Mouse (Mus musculus) lung, embryonic 14.5 days (tissue): ENCODE measurements around the gene Ccdc126. TPM values are rescaled to one million over a fixed set of nuclear protein-coding genes. Genes with fewer than 3 reads are reported as not detected.

ENCODE experiments used
- ATAC-seq: fragments of 200-750 bp; cut with Nextera tagmentation; 2 replicates; pipeline ENCODE4 v1.8.0; 2017; ENCODE audit warnings: mild to moderate bottlenecking, moderate TSS enrichment, moderate library complexity; ENCODE audit not compliant: insufficient read depth
- DNase-seq: peaks from one replicate; pipeline ENCODE4 v3.0.0-alpha.2; 2015
- H3K27ac ChIP-seq: fragments of 300-500 bp; sonication (generic); 2 replicates; pipeline ENCODE4 v1.5.1; 2014; ENCODE audit warnings: low read depth, mild to moderate bottlenecking, moderate library complexity
- H3K27me3 ChIP-seq: fragments of 300-500 bp; sonication (generic); 2 replicates; pipeline ENCODE4 v1.6.1; 2014; ENCODE audit warnings: low read length, control low read depth; ENCODE audit not compliant: insufficient read depth
- H3K36me3 ChIP-seq: fragments of 300-500 bp; sonication (generic); 2 replicates; pipeline ENCODE4 v1.6.1; 2014; ENCODE audit warnings: control low read depth; ENCODE audit not compliant: insufficient read depth
- H3K4me1 ChIP-seq: fragments of 300-500 bp; sonication (generic); 2 replicates; pipeline ENCODE4 v1.6.1; 2014; ENCODE audit warnings: antibody characterized with exemption, control low read depth; ENCODE audit not compliant: insufficient read depth
- H3K4me2 ChIP-seq: fragments of 300-500 bp; sonication (generic); 2 replicates; pipeline ENCODE4 v1.6.1; 2014; ENCODE audit warnings: mild to moderate bottlenecking
- H3K4me3 ChIP-seq: fragments of 300-500 bp; sonication (generic); 2 replicates; pipeline ENCODE4 v1.5.1; 2014; ENCODE audit warnings: low read depth, low read length
- H3K9ac ChIP-seq: fragments of 300-500 bp; sonication (generic); 2 replicates; pipeline ENCODE4 v1.6.1; 2014
- H3K9me3 ChIP-seq: fragments of 300-500 bp; sonication (generic); 2 replicates; pipeline ENCODE4 v1.6.1; 2016; ENCODE audit warnings: low read depth, low read length, control low read depth
- CTCF ChIP-seq: IDR thresholded peaks from 2 replicates; pipeline ENCODE4 v1.5.1; 2016; ENCODE audit warnings: antibody characterized with exemption, low read depth
- WGBS: fragments of 180-500 bp; shearing (Covaris S2); extraction: QIAGEN DNeasy Blood & Tissue Kit; methylation state at CpG from one replicate; pipeline ENCODE4 v1.1.7; 2014; 5-methylcytosine and 5-hydroxymethylcytosine counted together
- polyA plus RNA-seq: library from polyadenylated mRNA; unstranded; fragments of >200 nt; fragmentation: Nextera tagmentation; extraction: Ambion mirVana; gene quantifications from 2 replicates; pipeline ENCODE4 v1.2.1, GENCODE M21; 2014

The Ccdc126 gene
- polyA plus RNA-seq, 1 experiment from 2014 or later, result 12.5 TPM

DNA sequence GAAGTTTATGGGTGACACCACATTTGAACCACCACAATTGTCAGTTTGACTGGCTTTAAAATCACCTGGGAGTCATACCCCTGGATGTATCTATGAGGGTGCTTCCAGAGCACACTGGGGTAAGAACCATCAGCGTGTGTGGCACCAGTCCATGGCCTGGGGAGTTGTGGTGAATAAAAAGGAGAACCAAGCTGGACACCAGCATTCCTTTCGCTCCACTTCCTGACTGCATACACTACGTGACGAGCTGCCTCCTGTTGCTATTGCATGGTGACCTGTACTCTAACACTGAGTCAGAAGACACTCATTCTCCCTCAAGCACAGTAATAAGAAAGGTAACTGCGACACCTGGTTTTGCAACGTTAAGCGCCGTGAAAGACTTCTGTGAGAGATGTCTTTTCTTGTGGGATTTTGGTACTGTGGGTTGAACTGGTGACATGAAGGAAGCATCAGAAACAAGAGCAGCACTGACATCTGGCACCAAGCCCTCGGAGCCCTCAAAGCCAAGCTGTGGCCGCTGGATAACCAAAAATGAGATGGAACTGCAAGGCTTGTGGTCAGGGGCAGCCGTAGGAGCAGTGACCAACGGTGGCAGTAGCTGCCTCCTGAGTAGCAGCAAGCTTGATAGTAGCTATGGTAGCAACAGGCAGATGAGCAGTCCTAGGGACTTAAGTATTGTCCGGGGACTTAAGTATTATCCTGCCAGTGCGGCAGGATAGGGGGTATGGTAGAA, 24.8 kb downstream of the Ccdc126 start:
- TF ChIP-seq CTCF, result no peak
- Histone ChIP-seq H3K4me2 (no peak overlapping the region), H3K9ac (no peak overlapping the region), H3K27ac (no peak overlapping the region), H3K9me3 (no peaks in the 10 kb centered on the region), H3K4me1 (no peaks in the 10 kb centered on the region), H3K27me3 (no peaks in the 10 kb centered on the region), H3K4me3 (no peak overlapping the region), H3K36me3 (no peaks in the 10 kb centered on the region)
- WGBS, result 77% methylated on average over 14 of the region's 14 CpGs
- ATAC-seq (no peak), DNase-seq (no peak)

DNA sequence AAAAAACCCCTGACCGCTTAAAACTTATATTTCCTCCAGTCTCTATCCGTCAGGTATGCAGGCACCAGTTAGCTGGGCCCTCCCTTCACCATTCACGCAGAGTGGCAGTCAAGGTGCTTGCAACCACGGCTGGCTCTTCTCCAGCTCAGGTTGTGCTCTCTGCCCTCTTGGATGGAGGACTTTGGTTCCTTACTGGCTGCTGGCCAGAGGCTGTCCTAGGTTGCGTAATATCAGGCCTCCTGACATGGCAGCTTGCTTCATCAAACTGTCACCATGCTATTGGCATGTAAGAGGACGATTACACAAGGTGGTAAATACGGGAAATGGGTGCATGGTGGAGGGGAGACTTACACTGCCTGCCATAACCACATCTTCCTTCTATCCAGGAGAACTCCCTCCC, 30.8 kb downstream of the Ccdc126 start:
- Histone ChIP-seq H3K4me3 (no peak overlapping the region), H3K36me3 (no peaks in the 10 kb centered on the region), H3K4me2 (no peak overlapping the region), H3K4me1 (no peaks in the 10 kb centered on the region), H3K9ac (no peak overlapping the region), H3K27ac (no peak overlapping the region), H3K9me3 (no peaks in the 10 kb centered on the region), H3K27me3 (no peaks in the 10 kb centered on the region)
- no peak for ATAC-seq
- TF ChIP-seq CTCF, result no peak
- WGBS, result 80% methylated on average over 7 of the region's 7 CpGs
- no peak for DNase-seq

DNA sequence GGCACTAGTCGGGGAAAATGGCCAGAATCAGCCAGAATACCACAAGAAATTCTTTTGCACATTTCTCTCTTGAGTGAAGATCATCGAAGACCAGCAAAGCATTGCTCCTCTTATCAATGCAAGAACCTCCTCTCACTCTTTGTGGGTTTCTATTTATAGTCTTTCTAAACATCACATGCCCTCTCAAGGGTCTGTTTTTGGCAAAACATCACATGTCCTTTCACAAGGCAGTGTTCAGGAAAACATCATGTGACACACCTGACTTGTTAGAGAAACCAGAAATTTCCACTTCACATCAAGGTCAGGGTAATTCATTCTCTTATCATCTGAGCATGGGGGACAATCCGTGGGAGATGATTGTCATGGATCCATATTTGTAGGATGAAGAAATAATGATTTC, 35.5 kb downstream of the Ccdc126 start:
- Histone ChIP-seq H3K36me3 (no peaks in the 10 kb centered on the region), H3K9ac (no peak overlapping the region), H3K9me3 (no peaks in the 10 kb centered on the region), H3K27me3 (no peaks in the 10 kb centered on the region), H3K27ac (no peak overlapping the region), H3K4me1 (no peaks in the 10 kb centered on the region), H3K4me2 (no peak overlapping the region), H3K4me3 (no peak overlapping the region)
- no peak for TF ChIP-seq CTCF
- ATAC-seq, result no peak
- WGBS, result 72% methylated on average over 3 of the region's 3 CpGs
- DNase-seq, result no peak

DNA sequence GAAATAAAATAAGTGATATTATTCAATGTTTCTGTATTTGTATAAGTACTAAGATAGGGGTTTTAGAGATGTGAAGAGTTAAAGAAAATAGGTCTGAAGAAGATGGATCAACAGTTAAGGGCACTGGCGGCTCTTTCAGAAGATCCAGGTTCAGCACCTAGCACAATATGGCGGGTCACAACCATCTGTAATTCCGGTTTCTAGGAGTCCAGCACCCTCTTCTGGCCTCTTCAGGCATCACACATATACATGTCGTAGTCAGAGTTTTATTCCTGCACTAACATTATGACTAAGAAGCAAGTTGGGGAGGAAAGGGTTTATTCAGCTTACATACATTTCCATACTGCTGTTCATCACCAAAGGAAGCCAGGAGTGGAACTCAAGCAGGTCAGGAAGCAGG, 36.1 kb downstream of the Ccdc126 start:
- Histone ChIP-seq H3K27me3 (no peaks in the 10 kb centered on the region), H3K9ac (no peak overlapping the region), H3K9me3 (no peaks in the 10 kb centered on the region), H3K27ac (no peak overlapping the region), H3K4me2 (no peak overlapping the region), H3K36me3 (no peaks in the 10 kb centered on the region), H3K4me1 (no peaks in the 10 kb centered on the region), H3K4me3 (no peak overlapping the region)
- TF ChIP-seq CTCF, result peak; percentile 20; the same call in 1 of the 2 replicates
- ATAC-seq (no peak), DNase-seq (no peak)
- 58% methylated on average over 4 of the region's 4 CpGs for WGBS

DNA sequence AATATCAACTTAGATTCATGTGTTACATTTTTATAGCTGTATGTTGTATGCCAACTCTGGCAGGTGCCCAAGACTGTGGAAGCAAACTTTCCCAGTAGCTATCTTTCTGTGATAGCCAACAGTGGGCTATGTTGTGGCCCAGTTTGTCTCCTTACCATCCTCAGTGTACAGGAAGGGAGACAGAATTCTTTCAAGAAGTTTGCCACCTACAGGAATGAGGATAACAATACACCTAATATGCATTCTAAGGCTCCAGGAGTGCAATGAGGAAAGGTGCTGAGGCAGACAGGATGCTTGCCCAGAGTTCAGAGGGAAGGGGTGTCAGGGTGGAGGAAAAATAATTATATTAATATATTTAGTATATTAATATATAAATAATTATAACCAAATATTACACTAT, 41.3 kb downstream of the Ccdc126 start:
- Histone ChIP-seq H3K9me3 (no peaks in the 10 kb centered on the region), H3K36me3 (no peaks in the 10 kb centered on the region), H3K4me1 (no peaks in the 10 kb centered on the region), H3K27me3 (no peaks in the 10 kb centered on the region), H3K4me2 (no peak overlapping the region), H3K4me3 (no peak overlapping the region), H3K9ac (no peak overlapping the region), H3K27ac (no peak overlapping the region)
- DNase-seq (no peak), ATAC-seq (no peak)
- 0 out of 2 replicates have a peak, but pooled peaks have one; percentile 27 for TF ChIP-seq CTCF

DNA sequence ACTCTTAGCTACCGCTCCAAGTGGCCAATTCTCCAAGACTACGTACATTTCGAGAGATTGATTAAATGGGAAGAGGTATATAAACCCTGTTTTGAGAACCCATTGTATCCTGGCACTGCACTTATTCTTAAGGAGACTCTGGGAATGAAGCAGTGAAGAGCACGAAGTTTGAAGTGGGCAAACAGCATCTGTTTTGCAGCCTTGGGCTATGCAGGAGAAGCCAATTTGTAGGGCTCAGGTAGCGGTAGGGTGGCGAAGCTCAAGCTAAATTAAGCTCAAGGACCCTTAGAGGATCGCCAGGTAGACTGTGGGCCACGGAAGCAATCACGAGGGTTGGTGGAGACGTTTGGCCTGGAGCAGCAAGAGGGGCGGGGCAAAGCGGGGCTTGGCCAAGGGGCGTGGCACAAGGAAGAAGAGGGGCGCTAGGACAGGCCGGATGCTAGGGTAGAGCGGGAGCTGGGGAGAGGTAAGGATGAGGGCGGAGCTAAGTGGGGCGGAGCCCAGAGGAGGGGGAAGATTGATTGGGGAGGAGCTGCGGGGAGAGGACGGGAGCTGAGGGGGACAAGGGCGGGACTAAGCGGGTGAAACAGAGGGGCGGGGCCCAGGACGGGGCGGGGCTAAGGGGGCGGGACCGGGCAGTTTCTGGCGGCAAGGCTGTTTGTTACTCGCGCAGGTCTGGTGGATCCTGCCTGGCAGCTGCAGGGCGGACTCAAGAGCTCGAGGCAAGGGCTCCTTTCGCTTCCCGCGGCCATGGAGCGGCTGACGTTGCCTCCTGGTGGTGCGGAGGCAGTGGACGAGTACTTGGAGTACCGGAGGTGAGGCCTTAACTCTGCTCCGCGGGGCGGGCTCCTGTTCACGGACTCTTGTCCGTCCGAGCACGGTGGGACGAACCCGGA, 48.3 kb downstream of the Ccdc126 start, which contains the start of gene Fam221a:
Gene Fam221a, plus strand, starts transcription at position 581 of the 896 bp plus-strand sequence.
- peak within 1 kb of the TSS; percentile 58; the same call in 1 of the 2 replicates for H3K27ac ChIP-seq
- 4% methylated on average over 47 of the region's 49 CpGs for WGBS
- peak within 1 kb of the TSS; percentile 42 for H3K4me3 ChIP-seq
- TF ChIP-seq CTCF, result peak; percentile 49
- H3K9me3 ChIP-seq, result no peaks in the 10 kb centered on the region
- H3K4me1 ChIP-seq, result peaks cover 5% of the 10 kb centered on the region; the same call in 1 of the 2 replicates
- DNase-seq, result peak; percentile 95
- no peaks in the 10 kb centered on the region for H3K36me3 ChIP-seq
- H3K27me3 ChIP-seq, result no peaks in the 10 kb centered on the region
- peak within 1 kb of the TSS; percentile 66 for H3K4me2 ChIP-seq
- peak within 1 kb of the TSS; percentile 55 for H3K9ac ChIP-seq
- ATAC-seq, result peak; percentile 98

DNA sequence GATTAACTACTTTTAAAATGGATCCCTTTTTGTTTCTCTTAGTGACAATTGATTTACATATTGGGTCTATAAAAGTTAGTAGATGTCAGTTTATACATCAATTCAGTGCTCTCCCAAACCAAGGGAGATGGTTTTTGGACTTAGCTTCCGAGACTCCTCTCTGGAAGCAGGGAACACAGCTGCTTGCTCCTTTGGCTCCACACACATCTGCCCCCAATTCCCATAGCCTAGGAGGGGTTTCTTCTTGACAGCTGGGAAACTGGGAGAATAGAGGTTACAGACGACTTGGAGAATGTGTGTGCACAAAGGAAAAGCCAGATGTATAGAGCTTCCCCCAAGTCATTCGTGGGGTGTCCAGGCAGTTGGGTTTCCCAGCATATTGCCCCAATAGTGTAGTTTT, 49.1 kb downstream of the Ccdc126 start:
- Histone ChIP-seq H3K27ac (no peak overlapping the region), H3K4me1 (peaks cover 5% of the 10 kb centered on the region; the same call in 1 of the 2 replicates), H3K9me3 (no peaks in the 10 kb centered on the region), H3K9ac (peak overlapping the region; percentile 55), H3K27me3 (no peaks in the 10 kb centered on the region), H3K4me3 (peak overlapping the region; percentile 42), H3K36me3 (no peaks in the 10 kb centered on the region), H3K4me2 (peak overlapping the region; percentile 66)
- ATAC-seq (no peak), DNase-seq (peak; percentile 25)
- WGBS, result 37% methylated on average over 3 of the region's 3 CpGs
- TF ChIP-seq CTCF, result no peak
